Mouse (Mus musculus) stomach, postnatal 0 days (tissue): ENCODE results near the gene BC028528.

ENCODE experiments used
- CTCF ChIP-seq: IDR thresholded peaks from 2 replicates; pipeline ENCODE4 v1.5.1; 2016; ENCODE audit warnings: antibody characterized with exemption, low read depth, mild to moderate bottlenecking, moderate library complexity
- EP300 ChIP-seq: optimal IDR thresholded peaks from 2 replicates; pipeline ENCODE3; 2016; ENCODE audit warnings: antibody characterized with exemption

- TF ChIP-seq EP300 (no peak), CTCF (no peak)
Observed at GRCm38 (mm10) chr3:95932566-95932965, 40.8 kb upstream of the BC028528 start.
